Mouse (Mus musculus) small intestine, adult 2 months (tissue): Measurements from ENCODE around the gene Rbm4. TPM values are rescaled to one million over a fixed set of nuclear protein-coding genes. Genes with fewer than 3 reads are reported as not detected.

ENCODE experiments used
- H3K27ac ChIP-seq: fragments of 200-500 bp; 2 replicates; pipeline ENCODE4 v1.5.1; 2012; ENCODE audit warnings: low read depth, low read length, control low read depth, inconsistent platforms; ENCODE audit not compliant: insufficient read depth
- H3K27me3 ChIP-seq: fragments of 200-500 bp; 2 replicates; pipeline ENCODE4 v1.6.1; 2012; ENCODE audit warnings: mild to moderate bottlenecking, moderate library complexity, low read length, inconsistent platforms; ENCODE audit not compliant: control insufficient read depth, insufficient read depth
- H3K36me3 ChIP-seq: fragments of 200-500 bp; 2 replicates; pipeline ENCODE4 v1.6.1; 2012; ENCODE audit warnings: mild to moderate bottlenecking, low read length, control low read depth, inconsistent platforms; ENCODE audit not compliant: control insufficient read depth, insufficient read depth
- H3K4me1 ChIP-seq: fragments of 200-500 bp; 2 replicates; pipeline ENCODE4 v1.6.1; 2012; ENCODE audit warnings: low read length, inconsistent platforms, mixed read lengths; ENCODE audit not compliant: control insufficient read depth, insufficient read depth, insufficient read length
- H3K4me3 ChIP-seq: fragments of 200-500 bp; 2 replicates; pipeline ENCODE4 v1.5.1; 2012; ENCODE audit warnings: low read depth, mild to moderate bottlenecking, control low read depth, inconsistent platforms, low read length, moderate library complexity
- CTCF ChIP-seq: fragments of 200-500 bp; IDR thresholded peaks from 2 replicates; pipeline ENCODE4 v1.5.1; 2012; ENCODE audit warnings: low read depth, mild to moderate bottlenecking, control low read depth, inconsistent platforms, low read length, moderate library complexity, mixed read lengths; ENCODE audit not compliant: insufficient replicate concordance, insufficient read length; ENCODE audit errors: extremely low read depth
- POLR2A ChIP-seq: fragments of 200-500 bp; IDR thresholded peaks from 2 replicates; pipeline ENCODE4 v1.6.1; 2012; ENCODE audit warnings: low read depth, mild to moderate bottlenecking, control low read depth, inconsistent platforms, low read length, moderate library complexity
- WGBS: fragments of 180-500 bp; shearing (Covaris S2); methylation state at CpG from one replicate; pipeline ENCODE4 v1.1.7; 2018; 5-methylcytosine and 5-hydroxymethylcytosine counted together
- polyA plus RNA-seq: library from polyadenylated mRNA; depleted of rRNA; stranded (reverse); fragments of >200 nt; gene quantifications from 2 replicates; pipeline ENCODE4 v1.2.3, GENCODE M21; 2012

Gene Rbm4
- polyA plus RNA-seq, 1 experiment = 33.5 TPM

DNA sequence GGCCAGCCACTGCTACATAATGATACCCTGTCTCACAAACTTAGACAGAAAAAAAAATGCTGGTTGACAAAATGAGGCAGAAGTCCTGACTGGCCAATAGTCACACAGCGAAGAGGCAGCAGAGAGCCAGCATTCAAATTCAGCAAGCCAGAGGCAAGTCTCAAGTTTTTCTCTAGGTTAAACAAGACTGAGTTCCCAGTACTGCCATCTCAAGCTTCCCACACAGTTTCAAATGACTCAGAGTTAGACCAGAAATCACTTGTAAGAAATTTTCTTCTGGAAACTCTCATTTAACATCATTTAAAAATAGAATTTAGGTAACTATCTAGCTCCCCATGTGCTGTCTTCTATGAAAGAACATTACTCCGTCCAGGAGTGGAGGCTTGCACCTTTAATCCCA lies 4.1 kb upstream of the Rbm4 start:
- 97% methylated on average over 2 of the region's 2 CpGs for WGBS
- no peak overlapping the region for H3K27ac ChIP-seq
- TF ChIP-seq CTCF = no peak
- no peak overlapping the region for H3K4me3 ChIP-seq
- peaks cover 40% of the 10 kb centered on the region for H3K36me3 ChIP-seq
- H3K27me3 ChIP-seq = no peaks in the 10 kb centered on the region
- H3K4me1 ChIP-seq = no peaks in the 10 kb centered on the region

DNA sequence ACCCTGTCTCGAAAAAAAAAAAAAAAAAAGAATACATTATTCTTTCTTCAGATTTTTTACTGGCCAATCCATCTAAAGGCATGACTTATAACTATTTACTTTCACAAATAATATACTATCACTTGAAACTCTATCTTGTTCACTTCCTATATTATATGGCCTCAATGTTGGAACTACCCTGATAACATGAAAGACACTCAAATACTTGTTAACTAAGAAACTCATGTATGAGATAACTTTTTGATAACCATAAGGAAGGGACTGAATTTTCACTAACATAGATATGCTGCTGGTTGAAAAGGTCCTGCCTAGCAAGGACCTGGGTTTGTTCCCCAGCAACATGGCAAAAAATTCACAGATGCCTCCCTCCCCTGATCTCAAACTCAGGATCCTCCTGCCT lies 2.2 kb upstream of the Rbm4 start:
- H3K36me3 ChIP-seq = peaks cover 33% of the 10 kb centered on the region

DNA sequence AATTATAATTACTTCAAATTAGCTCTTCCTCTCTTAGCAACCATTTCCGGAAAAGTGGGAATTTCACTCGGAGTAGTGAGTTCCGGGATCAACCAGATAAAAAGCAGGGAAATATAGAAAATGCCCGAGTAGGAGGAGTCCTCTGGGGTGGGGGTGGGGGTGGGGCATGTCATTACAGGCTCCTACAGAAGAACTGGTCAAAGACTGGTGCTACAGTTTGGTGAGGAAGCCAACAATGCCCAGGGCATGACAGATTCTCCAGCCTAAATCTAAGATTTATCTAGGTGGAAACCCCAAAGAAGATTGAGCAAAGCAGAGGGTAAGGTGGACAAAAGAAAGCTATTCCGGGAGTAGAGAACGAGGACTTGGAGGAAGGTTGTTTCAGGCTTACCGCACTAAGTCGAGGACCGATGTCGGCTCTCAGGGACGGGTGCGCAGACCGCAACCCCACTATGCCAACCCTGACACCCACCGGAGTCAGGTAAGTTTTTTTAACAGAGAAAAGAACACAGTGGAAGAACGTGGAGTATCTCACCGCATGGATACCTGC lies 345 bp downstream of the Rbm4 start:
- no peaks in the 10 kb centered on the region; the same call in 1 of the 2 replicates for H3K4me1 ChIP-seq
- TF ChIP-seq CTCF (no peak), POLR2A (no peak; the same call in 1 of the 2 replicates)
- under 1% methylated on average over 16 of the region's 16 CpGs for WGBS

More for the DNA sequence above, 2.2 kb upstream of the Rbm4 start:
- no peaks in the 10 kb centered on the region for H3K27me3 ChIP-seq
- 41% methylated on average over 1 of the region's 1 CpGs for WGBS
- TF ChIP-seq POLR2A (no peak), CTCF (no peak)
- H3K4me1 ChIP-seq = no peaks in the 10 kb centered on the region; the same call in 1 of the 2 replicates
- no peak overlapping the region for H3K4me3 ChIP-seq
- no peak overlapping the region for H3K27ac ChIP-seq

DNA sequence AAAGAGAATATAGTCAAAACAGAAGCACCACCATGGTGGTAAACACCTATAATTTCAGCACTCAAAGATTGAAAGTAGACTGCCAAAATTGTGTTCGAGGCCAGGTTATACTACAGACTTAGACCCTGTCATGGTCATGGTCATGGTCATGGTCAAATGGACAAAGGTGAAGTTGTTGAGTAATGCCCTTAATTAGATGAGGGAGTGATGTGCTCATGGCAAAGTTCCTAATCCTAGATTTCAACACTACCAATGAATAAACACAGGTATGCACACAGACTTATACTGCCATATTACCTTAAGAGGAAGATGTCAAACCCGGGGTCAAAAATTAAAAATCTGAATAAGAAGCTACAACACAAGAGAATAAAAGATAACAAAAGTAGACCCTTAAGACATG lies 7.4 kb downstream of the Rbm4 start:
- Histone ChIP-seq H3K27ac (no peak overlapping the region), H3K4me3 (no peak overlapping the region), H3K36me3 (peaks cover 73% of the 10 kb centered on the region), H3K27me3 (no peaks in the 10 kb centered on the region), H3K4me1 (no peaks in the 10 kb centered on the region)
- TF ChIP-seq POLR2A = no peak
- no peak for TF ChIP-seq CTCF
- 79% methylated on average over 2 of the region's 2 CpGs for WGBS

More for the DNA sequence above, 345 bp downstream of the Rbm4 start:
- Histone ChIP-seq H3K36me3 (peaks cover 32% of the 10 kb centered on the region), H3K4me3 (peak overlapping the region; percentile 66), H3K27me3 (no peaks in the 10 kb centered on the region), H3K27ac (peak overlapping the region; percentile 59)

DNA sequence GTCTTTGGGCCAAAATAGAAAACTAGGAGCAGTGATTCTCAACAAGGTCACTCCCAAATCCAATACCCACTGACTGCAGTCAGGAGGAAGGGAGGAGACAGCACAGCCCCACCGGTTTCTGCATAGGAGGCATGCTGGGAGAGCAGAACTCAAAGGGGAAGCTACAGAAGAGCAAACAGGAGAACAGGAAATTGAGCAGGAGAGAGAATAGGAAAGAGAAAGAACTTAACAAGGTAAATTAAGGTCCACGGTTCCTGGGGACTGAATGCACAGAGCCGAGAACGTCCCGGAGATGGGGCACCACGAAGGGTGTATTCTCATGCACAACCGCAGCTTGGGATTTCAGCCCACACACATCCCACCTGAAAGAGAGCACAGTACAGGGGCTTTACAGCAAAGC lies 8.5 kb downstream of the Rbm4 start:
- Histone ChIP-seq H3K4me1 (no peaks in the 10 kb centered on the region), H3K36me3 (peaks cover 71% of the 10 kb centered on the region), H3K27ac (no peak overlapping the region), H3K4me3 (no peak overlapping the region), H3K27me3 (no peaks in the 10 kb centered on the region)
- TF ChIP-seq CTCF (no peak), POLR2A (no peak)
- 75% methylated on average over 7 of the region's 7 CpGs for WGBS

DNA sequence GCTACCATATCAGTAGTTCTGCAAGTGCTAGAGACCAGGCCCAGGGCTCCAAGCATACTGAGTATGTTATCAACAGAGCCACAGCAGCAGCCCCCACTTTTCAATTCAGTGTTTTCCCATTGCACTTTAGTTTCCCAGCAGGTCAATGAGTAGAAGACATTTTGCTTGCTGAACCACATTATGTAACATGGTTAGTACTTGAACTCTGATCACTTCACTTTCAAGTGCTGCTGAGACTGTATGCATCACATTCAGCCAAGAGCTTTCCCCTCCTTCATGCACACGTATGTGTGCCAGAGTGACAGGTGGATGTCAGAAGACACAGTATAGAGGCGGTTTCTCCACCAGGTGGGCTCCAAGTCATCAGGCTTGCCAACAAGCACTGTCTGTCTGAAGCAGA lies 10.8 kb downstream of the Rbm4 start:
- H3K4me1 ChIP-seq = no peaks in the 10 kb centered on the region
- peaks cover 68% of the 10 kb centered on the region for H3K36me3 ChIP-seq
- TF ChIP-seq CTCF (no peak), POLR2A (no peak)
- H3K27ac ChIP-seq = no peak overlapping the region
- no peak overlapping the region for H3K4me3 ChIP-seq
- no peaks in the 10 kb centered on the region for H3K27me3 ChIP-seq
- WGBS = 83% methylated on average over 2 of the region's 2 CpGs

DNA sequence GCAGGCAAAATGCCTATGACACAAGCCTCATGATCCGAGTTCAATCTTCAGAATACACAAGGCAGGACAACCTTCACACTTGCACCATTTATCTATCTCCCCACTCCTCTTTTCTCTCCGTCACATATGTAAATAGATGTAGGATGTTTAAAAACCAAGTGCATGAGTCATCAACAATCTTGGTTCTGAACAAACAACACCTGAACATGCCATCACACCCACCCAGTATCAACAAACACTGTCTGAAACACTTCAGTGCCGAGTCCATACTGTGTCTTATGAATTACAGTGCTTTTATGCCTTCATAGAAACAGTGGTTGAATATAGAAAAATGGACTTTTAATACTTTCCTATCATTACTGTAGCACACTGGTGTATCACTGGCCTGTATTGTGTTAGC lies 20.9 kb downstream of the Rbm4 start:
- Histone ChIP-seq H3K27me3 (no peaks in the 10 kb centered on the region), H3K4me1 (no peaks in the 10 kb centered on the region), H3K36me3 (peaks cover 43% of the 10 kb centered on the region), H3K4me3 (no peak overlapping the region), H3K27ac (no peak overlapping the region)
- WGBS = 53% methylated on average over 3 of the region's 3 CpGs
- no peak for TF ChIP-seq CTCF
- no peak for TF ChIP-seq POLR2A
